Mouse (Mus musculus): Measurements from ENCODE around the gene Gm10778. TPM values are rescaled to one million over a fixed set of nuclear protein-coding genes. Genes with fewer than 3 reads are reported as not detected.
A peak's percentile ranks its signal among the peaks of the same experiment; 100 is the strongest.

Gene Gm10778
- polyA plus RNA-seq, 1 experiment = 0.66 TPM

DNA sequence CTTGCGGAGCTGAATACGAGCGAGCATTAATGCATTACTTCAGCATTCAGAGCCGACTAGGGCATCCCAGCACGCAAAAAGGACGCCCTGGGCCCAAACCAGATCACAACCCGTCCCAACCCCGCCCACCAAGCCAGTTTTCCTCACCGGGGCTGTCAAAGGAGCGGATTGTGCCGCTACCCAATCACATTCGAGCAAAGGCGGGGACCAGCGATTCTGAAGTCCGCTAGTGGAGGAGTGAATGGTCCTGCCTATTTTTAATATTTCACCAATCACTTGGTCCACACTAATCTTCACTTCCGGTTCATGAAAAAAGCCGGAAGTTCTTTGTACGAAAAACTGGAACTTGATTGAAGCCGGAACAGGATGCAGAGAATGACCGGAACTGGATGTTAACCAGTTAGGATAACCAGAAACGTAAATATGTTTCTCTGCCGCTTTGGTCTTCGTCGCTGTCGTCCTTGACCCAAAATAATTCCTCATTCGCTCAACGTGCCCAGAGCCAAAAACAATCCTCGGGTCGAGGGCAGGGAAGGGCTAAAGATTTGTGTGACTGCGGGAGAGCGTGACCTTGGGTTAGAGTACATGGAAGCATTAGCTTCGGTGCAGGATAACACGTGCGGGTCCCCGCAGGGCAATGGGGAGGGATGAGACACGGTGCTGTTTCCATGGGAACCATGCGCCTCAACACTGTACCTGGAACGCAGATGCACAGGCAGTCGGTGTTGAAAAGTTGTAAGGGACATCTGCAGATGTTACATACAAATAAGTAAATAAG, 42.7 kb upstream of the Gm10778 start, which contains the start of gene BC025920:
Gene BC025920 (plus strand): TSS at position 297 of the 778 bp plus-strand sequence.
- H3K4me1 ChIP-seq (ENCODE audit: control insufficient read depth, insufficient read depth, low read length) = peaks cover 33% of the 10 kb centered on the region
- H3K27ac ChIP-seq (ENCODE audit: insufficient read depth, low read depth, low read length) = peak within 1 kb of the TSS; percentile 95
- peak within 1 kb of the TSS; percentile 86 for H3K4me3 ChIP-seq (ENCODE audit: insufficient read depth, low read length)
- TF ChIP-seq CTCF (IDR thresholded peaks at IDR 0.05; ENCODE audit: low read depth, low read length) = no peak
- no peak for TF ChIP-seq POLR2A (IDR thresholded peaks at IDR 0.05; ENCODE audit: borderline replicate concordance, low read depth, low read length)

DNA sequence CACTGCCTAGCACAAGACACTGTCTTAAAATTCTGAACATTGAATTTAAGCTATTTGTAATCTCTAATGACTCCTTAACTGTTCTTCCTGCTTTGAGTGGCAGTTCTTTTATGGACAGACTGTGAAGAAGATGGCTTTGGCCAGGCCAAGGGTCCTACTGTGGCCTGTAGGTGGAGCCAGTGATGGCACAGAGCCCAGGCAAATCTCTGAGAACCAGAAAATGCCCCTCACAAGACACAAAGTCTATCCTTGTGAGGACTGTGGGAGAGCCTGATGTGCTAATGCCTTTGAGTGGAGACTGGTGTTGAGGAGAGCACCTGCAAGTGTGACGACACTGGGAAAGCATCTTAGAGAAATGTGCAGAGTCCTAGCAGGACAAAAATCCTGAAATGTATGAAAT, 40.6 kb upstream of the Gm10778 start:
- Histone ChIP-seq H3K4me3 (ENCODE audit: insufficient read depth, low read length) (no peak overlapping the region), H3K27ac (ENCODE audit: insufficient read depth, low read depth, low read length) (no peak overlapping the region), H3K4me1 (ENCODE audit: control insufficient read depth, insufficient read depth, low read length) (peaks cover 28% of the 10 kb centered on the region)
- no peak for TF ChIP-seq POLR2A (IDR thresholded peaks at IDR 0.05; ENCODE audit: borderline replicate concordance, low read depth, low read length)
- no peak for TF ChIP-seq CTCF (IDR thresholded peaks at IDR 0.05; ENCODE audit: low read depth, low read length)

DNA sequence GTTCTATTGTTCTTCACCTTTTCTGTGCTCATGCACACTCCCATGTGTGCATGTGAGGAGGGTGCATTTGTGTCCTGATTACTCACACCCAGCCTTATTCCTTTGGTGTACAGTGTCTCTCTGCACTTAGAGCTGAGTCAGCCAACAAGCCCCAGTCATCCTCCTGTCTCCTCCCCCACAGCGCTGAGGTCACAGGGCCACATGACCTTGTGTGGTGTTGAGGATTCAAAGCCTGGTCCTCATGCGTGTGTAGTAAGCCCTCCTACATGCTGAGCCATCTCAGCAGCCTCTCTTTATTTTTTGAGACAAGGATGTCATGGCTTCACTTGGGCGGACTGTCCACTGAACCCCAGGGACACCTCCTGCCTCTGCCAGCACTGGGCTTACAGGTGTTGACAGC, 36.1 kb upstream of the Gm10778 start:
- H3K27ac ChIP-seq (ENCODE audit: insufficient read depth, low read depth, low read length) = peak overlapping the region; percentile 30; the same call in 1 of the 2 replicates
- TF ChIP-seq CTCF (IDR thresholded peaks at IDR 0.05; ENCODE audit: low read depth, low read length) (no peak), POLR2A (IDR thresholded peaks at IDR 0.05; ENCODE audit: borderline replicate concordance, low read depth, low read length) (no peak)
- peaks cover 15% of the 10 kb centered on the region for H3K4me1 ChIP-seq (ENCODE audit: control insufficient read depth, insufficient read depth, low read length)
- H3K4me3 ChIP-seq (ENCODE audit: insufficient read depth, low read length) = no peak overlapping the region

DNA sequence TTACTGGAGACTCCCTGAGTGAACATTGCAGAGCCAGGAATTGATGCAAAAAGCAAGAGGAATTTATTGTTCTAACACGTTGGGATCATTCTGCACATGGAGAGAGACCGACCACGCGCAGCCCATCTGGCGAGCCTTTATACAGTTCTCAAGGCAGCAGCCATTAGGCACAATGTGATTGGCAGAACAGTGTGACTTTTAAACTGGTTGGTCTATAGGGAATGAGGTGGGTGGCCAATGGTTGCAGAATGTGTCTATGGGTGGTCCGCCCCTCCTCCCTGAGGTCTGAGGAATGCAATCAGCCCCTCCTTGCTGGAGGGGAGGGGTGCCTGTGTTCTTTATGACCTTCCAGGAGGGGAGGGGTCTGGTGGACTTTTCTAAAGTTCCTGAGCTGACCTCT, 33.4 kb upstream of the Gm10778 start:
- peaks cover 14% of the 10 kb centered on the region for H3K4me1 ChIP-seq (ENCODE audit: control insufficient read depth, insufficient read depth, low read length)
- no peak overlapping the region for H3K27ac ChIP-seq (ENCODE audit: insufficient read depth, low read depth, low read length)
- H3K4me3 ChIP-seq (ENCODE audit: insufficient read depth, low read length) = no peak overlapping the region
- no peak for TF ChIP-seq CTCF (IDR thresholded peaks at IDR 0.05; ENCODE audit: low read depth, low read length)
- no peak for TF ChIP-seq POLR2A (IDR thresholded peaks at IDR 0.05; ENCODE audit: borderline replicate concordance, low read depth, low read length)

DNA sequence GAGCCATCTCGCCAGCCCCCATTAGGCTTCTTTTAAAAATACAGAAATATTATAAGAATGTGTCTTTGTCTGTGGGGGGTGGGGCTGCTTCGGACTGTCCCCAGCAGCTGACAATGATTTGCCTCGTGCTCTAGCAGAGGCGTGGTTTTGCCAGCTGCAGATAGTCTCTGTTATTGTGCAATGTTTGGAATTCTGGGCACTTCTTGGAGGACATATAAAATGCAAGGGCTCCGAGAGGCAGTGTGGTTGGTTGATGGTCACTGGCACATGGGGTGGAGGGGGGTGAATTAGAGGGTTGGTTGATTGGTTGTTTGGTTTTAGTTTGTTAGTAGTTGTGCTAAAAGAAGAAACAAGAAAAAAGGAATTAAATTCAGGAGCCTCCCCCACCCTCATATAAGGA, 28.9 kb upstream of the Gm10778 start:
- H3K27ac ChIP-seq (ENCODE audit: insufficient read depth, low read depth, low read length) = peak overlapping the region; percentile 60
- TF ChIP-seq CTCF (IDR thresholded peaks at IDR 0.05; ENCODE audit: low read depth, low read length) (no peak), POLR2A (IDR thresholded peaks at IDR 0.05; ENCODE audit: borderline replicate concordance, low read depth, low read length) (no peak)
- peaks cover 9% of the 10 kb centered on the region for H3K4me1 ChIP-seq (ENCODE audit: control insufficient read depth, insufficient read depth, low read length)
- no peak overlapping the region for H3K4me3 ChIP-seq (ENCODE audit: insufficient read depth, low read length)

DNA sequence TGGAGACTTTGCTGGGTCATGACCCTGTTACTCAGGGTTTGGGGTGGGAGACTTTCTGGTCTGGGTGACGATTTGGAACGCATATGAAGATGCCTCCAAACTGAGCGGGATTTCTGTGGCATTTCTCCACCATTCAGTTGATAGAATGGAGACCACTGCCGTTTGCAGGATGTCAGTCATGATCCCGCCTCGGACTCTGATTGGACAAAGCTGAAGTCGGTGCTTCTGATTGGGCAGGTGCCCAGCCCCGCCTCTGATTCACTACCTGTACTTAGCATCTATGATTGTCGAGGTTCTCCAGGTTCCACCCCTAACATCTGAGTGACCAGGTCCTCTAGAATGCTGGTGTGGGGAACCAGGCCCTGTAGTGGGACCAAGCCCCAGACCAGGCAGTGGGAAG, 28.1 kb upstream of the Gm10778 start:
- TF ChIP-seq POLR2A (IDR thresholded peaks at IDR 0.05; ENCODE audit: borderline replicate concordance, low read depth, low read length) (no peak), CTCF (IDR thresholded peaks at IDR 0.05; ENCODE audit: low read depth, low read length) (no peak)

DNA sequence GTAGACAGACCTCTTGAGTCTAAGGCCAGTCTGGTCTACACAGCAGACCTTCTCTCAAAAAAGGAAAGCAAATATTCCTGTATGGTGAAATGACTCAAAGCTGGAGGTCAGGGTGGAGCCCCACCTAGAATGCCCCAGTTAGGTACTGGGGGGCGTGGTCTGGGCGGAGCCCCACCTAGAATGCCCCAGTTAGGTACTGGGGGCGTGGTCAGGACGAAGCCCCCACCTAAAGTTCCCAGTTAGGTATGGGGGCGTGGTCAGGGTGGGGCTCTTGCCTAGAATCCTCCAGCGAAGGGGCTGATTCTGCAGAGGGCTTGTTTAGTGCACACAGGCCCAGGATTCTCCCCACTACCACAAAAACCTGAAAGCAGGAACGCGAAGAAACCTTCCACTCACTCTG, 25.4 kb upstream of the Gm10778 start:
- TF ChIP-seq CTCF (IDR thresholded peaks at IDR 0.05; ENCODE audit: low read depth, low read length) = no peak
- TF ChIP-seq POLR2A (IDR thresholded peaks at IDR 0.05; ENCODE audit: borderline replicate concordance, low read depth, low read length) = no peak
- H3K4me1 ChIP-seq (ENCODE audit: control insufficient read depth, insufficient read depth, low read length) = peaks cover 28% of the 10 kb centered on the region
- no peak overlapping the region for H3K4me3 ChIP-seq (ENCODE audit: insufficient read depth, low read length)
- H3K27ac ChIP-seq (ENCODE audit: insufficient read depth, low read depth, low read length) = no peak overlapping the region

More for the DNA sequence above, 28.1 kb upstream of the Gm10778 start:
- peaks cover 13% of the 10 kb centered on the region for H3K4me1 ChIP-seq (ENCODE audit: control insufficient read depth, insufficient read depth, low read length)
- peak overlapping the region; percentile 60 for H3K27ac ChIP-seq (ENCODE audit: insufficient read depth, low read depth, low read length)
- no peak overlapping the region for H3K4me3 ChIP-seq (ENCODE audit: insufficient read depth, low read length)

DNA sequence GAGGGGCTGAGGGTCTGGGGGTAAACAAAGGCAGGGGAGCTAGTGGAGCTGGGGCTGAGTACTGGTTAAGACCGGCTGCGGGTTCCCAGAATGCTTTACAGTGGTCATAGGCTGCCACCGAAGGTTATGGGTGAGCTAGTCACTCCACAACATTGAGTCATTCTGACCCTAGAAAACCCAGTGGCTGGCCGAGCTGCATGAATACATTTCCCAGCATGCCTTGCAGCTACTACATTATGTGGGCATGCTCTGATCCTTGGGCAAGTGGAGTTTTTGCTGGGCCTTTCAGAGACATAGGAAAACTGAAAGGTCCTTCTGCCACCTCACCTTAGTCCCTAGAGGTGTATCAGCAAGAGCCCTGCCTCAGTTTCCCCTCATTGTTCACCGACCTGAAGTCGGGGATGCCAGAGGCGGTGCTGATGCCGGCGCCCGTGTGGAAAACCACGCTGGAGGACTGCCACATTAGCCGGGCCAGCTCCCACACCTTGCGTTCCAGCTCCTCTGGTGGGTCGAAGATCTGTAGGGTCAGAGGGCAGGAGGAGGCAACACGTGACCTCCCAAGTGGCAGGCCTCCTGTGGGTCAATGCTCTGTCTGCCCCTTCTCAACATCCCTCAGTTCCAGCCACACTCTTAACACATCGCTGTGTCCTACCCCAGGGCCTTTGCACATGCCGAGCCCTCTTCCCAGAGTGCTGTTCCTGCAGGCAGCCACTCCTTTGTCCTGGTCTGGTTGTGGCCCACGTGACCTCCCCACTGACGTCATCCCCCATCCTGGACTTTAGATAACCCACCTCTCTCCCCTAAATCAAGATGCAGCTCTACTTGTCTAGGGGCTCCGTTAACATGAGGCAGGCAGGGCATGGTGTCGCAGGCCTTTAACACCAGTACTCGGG, 22.5 kb upstream of the Gm10778 start:
- Histone ChIP-seq H3K27ac (ENCODE audit: insufficient read depth, low read depth, low read length) (peak overlapping the region; percentile 87), H3K4me1 (ENCODE audit: control insufficient read depth, insufficient read depth, low read length) (peaks cover 19% of the 10 kb centered on the region), H3K4me3 (ENCODE audit: insufficient read depth, low read length) (peak overlapping the region; percentile 75)
- TF ChIP-seq POLR2A (IDR thresholded peaks at IDR 0.05; ENCODE audit: borderline replicate concordance, low read depth, low read length) = no peak

DNA sequence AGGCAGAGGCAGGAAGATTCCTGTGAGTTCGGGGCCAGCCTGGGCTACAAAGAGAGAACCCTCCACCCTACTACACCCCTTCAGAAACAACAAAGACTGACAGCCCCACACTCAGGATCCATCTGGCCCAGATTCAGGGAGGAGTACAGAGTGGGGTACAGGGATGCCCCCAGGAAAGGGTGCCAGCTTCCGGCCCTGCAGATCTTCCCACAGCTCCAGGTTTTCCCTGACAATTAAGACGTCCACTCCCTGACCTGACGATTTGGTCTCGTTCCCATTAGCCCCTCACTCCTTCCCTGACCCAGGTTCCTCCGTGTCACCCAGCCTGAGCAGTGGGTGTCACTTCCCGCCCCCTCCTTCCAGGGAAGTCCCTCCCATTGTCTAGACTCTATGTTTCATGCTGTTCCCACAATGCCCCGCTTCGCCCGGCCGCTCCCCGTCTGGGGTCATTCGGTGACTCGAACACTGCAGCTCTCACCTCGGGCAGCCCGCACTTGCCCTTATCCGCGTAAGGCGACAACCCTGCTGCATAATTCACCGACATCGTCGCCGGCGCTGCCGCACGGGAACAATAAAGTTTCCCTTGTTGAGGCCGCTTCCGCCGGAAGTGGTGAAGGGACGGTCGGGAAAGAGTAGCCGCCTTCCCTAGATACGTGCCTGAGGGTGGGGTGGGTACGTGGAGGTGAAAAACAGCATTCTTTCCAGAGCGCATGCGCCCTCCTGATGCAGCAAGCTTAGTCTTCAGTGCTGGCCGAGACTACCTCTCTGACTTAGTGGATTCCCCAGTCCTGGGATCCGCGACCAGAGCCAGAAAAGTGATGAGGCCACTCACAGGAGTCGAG, 21.6 kb upstream of the Gm10778 start, which contains the start of gene Sirt6:
Gene Sirt6 (minus strand): TSS at position 804 of the 842 bp plus-strand sequence.
- no peak; the same call in 1 of the 2 replicates for TF ChIP-seq POLR2A (IDR thresholded peaks at IDR 0.05; ENCODE audit: borderline replicate concordance, low read depth, low read length)
- TF ChIP-seq CTCF (IDR thresholded peaks at IDR 0.05; ENCODE audit: low read depth, low read length) = 0 out of 2 replicates have a peak, but pooled peaks have one; percentile 19
- Histone ChIP-seq H3K4me1 (ENCODE audit: control insufficient read depth, insufficient read depth, low read length) (peaks cover 19% of the 10 kb centered on the region), H3K27ac (ENCODE audit: insufficient read depth, low read depth, low read length) (peak within 1 kb of the TSS; percentile 87), H3K4me3 (ENCODE audit: insufficient read depth, low read length) (peak within 1 kb of the TSS; percentile 75)

Measured in bone marrow macrophage, adult 2 months (primary cell).